In the genomic region with DNA sequence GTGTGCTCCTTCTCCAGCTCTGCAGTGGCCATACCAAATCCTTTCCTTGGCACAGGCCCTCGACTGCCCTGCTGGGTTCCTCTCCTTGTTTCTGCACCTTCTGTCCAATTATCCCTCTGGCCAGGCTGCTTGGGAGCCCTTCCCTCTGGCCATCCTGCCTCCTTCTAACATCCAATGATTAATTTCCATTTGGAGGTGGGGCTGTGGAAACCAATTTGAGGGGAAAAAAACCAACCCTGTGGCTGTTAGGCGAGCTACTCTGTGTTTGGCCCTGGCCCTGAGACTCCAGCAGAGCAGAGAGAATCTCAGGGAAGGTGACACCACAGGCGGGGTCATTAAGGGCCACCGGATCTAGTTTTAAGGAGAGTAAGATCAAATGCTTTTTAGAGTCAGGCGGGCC, we compare ENCODE assay signal across 11 mouse cellular contexts. TPM values are rescaled to one million over a fixed set of nuclear protein-coding genes. Genes with fewer than 3 reads are reported as not detected.
DNase-seq lines count a peak whose midpoint lies in the region; ATAC-seq and TF ChIP-seq lines count a peak whose summit lies in the region.
"Had no signal": no experiment of that assay in that cellular context is flagged by ENCODE, and none has a peak within 500 bp of the region (broad histone marks: within the 10 kb centered on the region; RNA-seq: fewer than 3 reads in every experiment).

No protein-coding gene starts in this region.

- H3K36me3 ChIP-seq in forebrain, embryonic 14.5 days (ENCODE audit: control insufficient read depth, insufficient read depth, low read length) = no peaks in the 10 kb centered on the region
- no peaks in the 10 kb centered on the region for H3K36me3 ChIP-seq in forebrain, embryonic 13.5 days (ENCODE audit: poor library complexity, severe bottlenecking)
- H3K36me3 ChIP-seq in midbrain, postnatal 0 days (ENCODE audit: insufficient read depth, low read length) = no peaks in the 10 kb centered on the region
- no peaks in the 10 kb centered on the region for H3K36me3 ChIP-seq in midbrain, embryonic 15.5 days (replicated peaks)
- H3K36me3 ChIP-seq: embryonic facial prominence, embryonic 12.5 days; neural tube, embryonic 13.5 days had no signal

- 26% methylated on average over 5 of the region's 5 CpGs for WGBS in forebrain, embryonic 14.5 days
- WGBS in forebrain, embryonic 13.5 days = 25% methylated on average over 5 of the region's 5 CpGs
- 29% methylated on average over 5 of the region's 5 CpGs for WGBS in midbrain, postnatal 0 days
- WGBS in midbrain, embryonic 15.5 days = 36% methylated on average over 5 of the region's 5 CpGs

- no peak overlapping the region for H3K4me3 ChIP-seq in forebrain, embryonic 14.5 days (ENCODE audit: low read depth, low read length)
- H3K4me3 ChIP-seq in forebrain, embryonic 13.5 days = no peak overlapping the region
- H3K4me3 ChIP-seq in midbrain, postnatal 0 days (ENCODE audit: low read depth, low read length) = no peak overlapping the region
- H3K4me3 ChIP-seq in midbrain, embryonic 15.5 days = no peak overlapping the region
- H3K4me3 ChIP-seq: embryonic facial prominence, embryonic 12.5 days; neural tube, embryonic 13.5 days had no signal

- ATAC-seq in forebrain, embryonic 14.5 days = no peak
- no peak for ATAC-seq in forebrain, embryonic 13.5 days
- ATAC-seq in midbrain, postnatal 0 days (ENCODE audit: low FRiP score) = no peak
- ATAC-seq in midbrain, embryonic 15.5 days (replicated peaks) = no peak

- H3K4me2 ChIP-seq in forebrain, embryonic 14.5 days (ENCODE audit: low read length) = no peak overlapping the region
- no peak overlapping the region for H3K4me2 ChIP-seq in forebrain, embryonic 13.5 days
- H3K4me2 ChIP-seq in midbrain, postnatal 0 days (ENCODE audit: low read depth, low read length, poor library complexity, severe bottlenecking) = no peak overlapping the region
- H3K4me2 ChIP-seq in midbrain, embryonic 15.5 days = no peak overlapping the region
- H3K4me2 ChIP-seq: embryonic facial prominence, embryonic 12.5 days; neural tube, embryonic 13.5 days had no signal

- H3K4me1 ChIP-seq in forebrain, embryonic 14.5 days (ENCODE audit: control insufficient read depth, insufficient read depth, low read length) = no peaks in the 10 kb centered on the region
- peaks cover 20% of the 10 kb centered on the region; the same call in 1 of the 2 replicates for H3K4me1 ChIP-seq in forebrain, embryonic 13.5 days
- no peaks in the 10 kb centered on the region for H3K4me1 ChIP-seq in midbrain, postnatal 0 days (ENCODE audit: insufficient read depth, low read length)
- 0 out of 2 replicates have a peak, but pooled peaks cover 5% of the 10 kb centered on the region for H3K4me1 ChIP-seq in midbrain, embryonic 15.5 days

- no peak overlapping the region for H3K9ac ChIP-seq in forebrain, embryonic 14.5 days (ENCODE audit: low read length)
- no peak overlapping the region for H3K9ac ChIP-seq in forebrain, embryonic 13.5 days
- H3K9ac ChIP-seq in midbrain, postnatal 0 days (replicated peaks; ENCODE audit: low read length, poor library complexity, severe bottlenecking) = no peak overlapping the region
- no peak overlapping the region for H3K9ac ChIP-seq in midbrain, embryonic 15.5 days
- H3K9ac ChIP-seq: embryonic facial prominence, embryonic 12.5 days; neural tube, embryonic 13.5 days had no signal

- DNase-seq in forebrain, embryonic 14.5 days (ENCODE audit: low spot score) = peak; percentile 22
- peak; percentile 79 for DNase-seq in midbrain, postnatal 0 days (ENCODE audit: low spot score)
- DNase-seq in embryo, embryonic 9.5 days (ENCODE audit: extremely low spot score) = peak; percentile 45
- no peak for DNase-seq in frontal cortex, postnatal 10 days (ENCODE audit: low spot score in 2 of 2)
- DNase-seq in layer of hippocampus, adult 9-10 months (ENCODE audit: low spot score) = no peak
- DNase-seq in thymus, postnatal 4 days = no peak
- DNase-seq: lung, postnatal 14 days had no signal

- no peak overlapping the region for H3K27ac ChIP-seq in forebrain, embryonic 14.5 days (ENCODE audit: low read depth, low read length)
- no peak overlapping the region for H3K27ac ChIP-seq in forebrain, embryonic 13.5 days
- no peak overlapping the region for H3K27ac ChIP-seq in midbrain, postnatal 0 days (ENCODE audit: low read depth, low read length)
- H3K27ac ChIP-seq in midbrain, embryonic 15.5 days = no peak overlapping the region
- H3K27ac ChIP-seq: embryonic facial prominence, embryonic 12.5 days; neural tube, embryonic 13.5 days had no signal

- H3K9me3 ChIP-seq in forebrain, embryonic 14.5 days (replicated peaks; ENCODE audit: control insufficient read depth, low read length) = no peaks in the 10 kb centered on the region
- H3K9me3 ChIP-seq in forebrain, embryonic 13.5 days (replicated peaks) = no peaks in the 10 kb centered on the region
- no peaks in the 10 kb centered on the region for H3K9me3 ChIP-seq in midbrain, postnatal 0 days (ENCODE audit: low read length)
- H3K9me3 ChIP-seq in midbrain, embryonic 15.5 days = no peaks in the 10 kb centered on the region
- H3K9me3 ChIP-seq: embryonic facial prominence, embryonic 12.5 days; neural tube, embryonic 13.5 days had no signal

- TF ChIP-seq CTCF in midbrain, postnatal 0 days (IDR thresholded peaks at IDR 0.05) = no peak

- H3K27me3 ChIP-seq in forebrain, embryonic 14.5 days (replicated peaks; ENCODE audit: control insufficient read depth, insufficient read depth, low read length) = no peaks in the 10 kb centered on the region
- H3K27me3 ChIP-seq in forebrain, embryonic 13.5 days = 0 out of 2 replicates have a peak, but pooled peaks cover 11% of the 10 kb centered on the region
- no peaks in the 10 kb centered on the region for H3K27me3 ChIP-seq in midbrain, postnatal 0 days (ENCODE audit: insufficient read depth, low read length)
- H3K27me3 ChIP-seq in midbrain, embryonic 15.5 days (replicated peaks) = no peaks in the 10 kb centered on the region
- H3K27me3 ChIP-seq: neural tube, embryonic 13.5 days had no signal

RNA-seq across cellular contexts. Expression of a gene that starts 11.7 kb away (rescaled TPM):
- 62.0 and 96.6 TPM in 2 replicates for polyA plus RNA-seq in forebrain, embryonic 14.5 days (2014; fragmentation: Nextera tagmentation; extraction: Ambion mirVana)
- polyA plus RNA-seq in forebrain, embryonic 13.5 days (2015; fragmentation: Nextera tagmentation; extraction: Ambion mirVana) = 175 and 178 TPM in 2 replicates
- 54.3 and 66.5 TPM in 2 replicates for total RNA-seq in midbrain, postnatal 0 days (2014; rRNA removed)
- 192 and 231 TPM in 2 replicates for polyA plus RNA-seq in midbrain, postnatal 0 days (2015; fragmentation: Nextera tagmentation; extraction: Ambion mirVana)
- 208 and 234 TPM in 2 replicates for polyA plus RNA-seq in midbrain, embryonic 15.5 days (2015; fragmentation: Nextera tagmentation; extraction: Ambion mirVana)

RNA-seq across cellular contexts. Expression of a gene that starts 17.7 kb away (rescaled TPM):
- 168 and 174 TPM in 2 replicates for polyA plus RNA-seq in forebrain, embryonic 14.5 days (2014; fragmentation: Nextera tagmentation; extraction: Ambion mirVana)
- polyA plus RNA-seq in forebrain, embryonic 13.5 days (2015; fragmentation: Nextera tagmentation; extraction: Ambion mirVana) = 135 and 140 TPM in 2 replicates
- total RNA-seq in midbrain, postnatal 0 days (2014; rRNA removed) = 92.4 and 99.1 TPM in 2 replicates
- polyA plus RNA-seq in midbrain, postnatal 0 days (2015; fragmentation: Nextera tagmentation; extraction: Ambion mirVana) = 154 and 168 TPM in 2 replicates
- polyA plus RNA-seq in midbrain, embryonic 15.5 days (2015; fragmentation: Nextera tagmentation; extraction: Ambion mirVana) = 143 TPM in 2 replicates

Comparison
In these comparisons a context has a peak if more than half of its experiments do, and no peak if none do; other contexts are left out.
1. DNase-seq: peak in forebrain, embryonic 14.5 days (single experiment), midbrain, postnatal 0 days (single experiment) and embryo, embryonic 9.5 days (single experiment); none in frontal cortex, postnatal 10 days (0 of 2), layer of hippocampus, adult 9-10 months (single experiment) and thymus, postnatal 4 days (single experiment).